Mouse (Mus musculus): ENCODE measurements around the gene Eln. TPM values are rescaled to one million over a fixed set of nuclear protein-coding genes. Genes with fewer than 3 reads are reported as not detected.

The Eln gene
- polyA plus RNA-seq, 1 experiment: 1.9 TPM

DNA sequence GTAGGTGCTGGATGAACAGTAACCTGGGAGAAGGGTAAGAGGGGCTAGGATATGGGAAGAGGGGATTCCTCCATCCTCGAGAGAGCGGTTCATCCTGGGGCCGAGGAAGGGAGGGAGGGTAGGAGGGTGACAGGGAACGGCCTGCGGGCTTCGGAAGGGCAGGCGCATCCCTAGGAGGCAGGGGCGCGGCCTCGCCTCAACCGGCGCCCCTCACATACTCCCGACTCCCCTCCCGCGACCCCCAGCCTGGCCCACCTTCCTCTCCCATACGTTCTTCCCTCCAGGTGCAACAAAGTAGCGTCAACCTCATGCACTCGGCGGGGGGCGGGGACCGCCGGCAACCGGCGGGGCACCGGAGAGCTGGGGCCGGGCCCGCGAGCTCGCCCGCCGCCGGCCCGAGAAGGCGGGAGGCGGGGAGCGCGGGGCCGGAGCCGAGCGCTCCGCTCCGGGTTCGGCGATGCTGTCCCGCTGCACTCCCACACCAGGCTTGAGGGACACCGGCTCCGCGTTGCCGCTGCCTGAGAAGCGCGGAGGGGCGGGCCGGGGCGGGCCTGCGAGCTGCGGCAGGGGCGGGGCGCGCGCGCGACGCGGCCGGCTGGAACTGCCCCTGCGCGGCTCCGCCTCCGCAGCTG lies 58.9 kb downstream of the Eln start, which contains the start of gene Limk1:
Gene Limk1, minus strand, starts transcription at position 513 of the 632 bp plus-strand sequence.
- no peaks in the 10 kb centered on the region for H3K36me3 ChIP-seq (ENCODE audit: control insufficient read depth, insufficient read depth, low read length, poor library complexity, severe bottlenecking)
- no peak for TF ChIP-seq CTCF (IDR thresholded peaks at IDR 0.05; ENCODE audit: low read depth, low read length)
- no peak for TF ChIP-seq POLR2A (IDR thresholded peaks at IDR 0.05; ENCODE audit: insufficient read depth, low read length)
- no peak for TF ChIP-seq EP300 (IDR thresholded peaks at IDR 0.05; ENCODE audit: insufficient read depth, low read depth, low read length)
- no peaks in the 10 kb centered on the region for H3K27me3 ChIP-seq (ENCODE audit: control insufficient read depth, insufficient read depth, low read length, poor library complexity, severe bottlenecking)
- no peak within 1 kb of the TSS for H3K27ac ChIP-seq (ENCODE audit: insufficient read depth, low read length)
- H3K4me1 ChIP-seq (ENCODE audit: control insufficient read depth, insufficient read depth, low read length): no peaks in the 10 kb centered on the region
- no peaks in the 10 kb centered on the region for H3K9me3 ChIP-seq (replicated peaks; ENCODE audit: control insufficient read depth, insufficient read depth, low read length, poor library complexity, severe bottlenecking)
- peak within 1 kb of the TSS; percentile 74 for H3K4me3 ChIP-seq (ENCODE audit: low read depth, low read length)
- peak within 1 kb of the TSS; percentile 69 for H3K9ac ChIP-seq (ENCODE audit: low read depth, poor library complexity, severe bottlenecking)

DNA sequence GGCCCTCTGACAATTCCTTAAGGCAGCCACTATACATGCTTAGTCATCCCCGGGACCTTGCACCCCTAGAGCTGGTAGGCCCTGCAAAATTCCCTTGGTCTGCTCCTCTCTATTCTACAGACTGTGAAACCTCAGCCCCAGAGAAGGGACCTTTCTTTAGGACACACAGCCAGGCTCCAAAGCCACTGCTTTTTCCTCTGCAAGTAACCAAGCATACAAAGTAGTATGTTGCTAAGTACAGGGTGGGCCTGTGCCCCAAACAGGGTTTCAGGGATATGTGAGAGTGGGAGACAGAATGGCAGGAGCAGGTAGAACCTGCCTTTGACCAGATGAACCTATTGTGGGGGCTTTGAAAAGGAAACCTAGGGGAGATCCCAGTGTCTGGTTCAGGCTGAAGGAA lies 59.9 kb downstream of the Eln start:
- Histone ChIP-seq H3K9ac (ENCODE audit: low read depth, poor library complexity, severe bottlenecking) (no peak overlapping the region), H3K4me3 (ENCODE audit: low read depth, low read length) (no peak overlapping the region), H3K27me3 (ENCODE audit: control insufficient read depth, insufficient read depth, low read length, poor library complexity, severe bottlenecking) (no peaks in the 10 kb centered on the region), H3K27ac (ENCODE audit: insufficient read depth, low read length) (no peak overlapping the region), H3K9me3 (replicated peaks; ENCODE audit: control insufficient read depth, insufficient read depth, low read length, poor library complexity, severe bottlenecking) (no peaks in the 10 kb centered on the region), H3K4me1 (ENCODE audit: control insufficient read depth, insufficient read depth, low read length) (no peaks in the 10 kb centered on the region), H3K36me3 (ENCODE audit: control insufficient read depth, insufficient read depth, low read length, poor library complexity, severe bottlenecking) (no peaks in the 10 kb centered on the region)
- TF ChIP-seq POLR2A (IDR thresholded peaks at IDR 0.05; ENCODE audit: insufficient read depth, low read length) (no peak), EP300 (IDR thresholded peaks at IDR 0.05; ENCODE audit: insufficient read depth, low read depth, low read length) (no peak), CTCF (IDR thresholded peaks at IDR 0.05; ENCODE audit: low read depth, low read length) (no peak)

DNA sequence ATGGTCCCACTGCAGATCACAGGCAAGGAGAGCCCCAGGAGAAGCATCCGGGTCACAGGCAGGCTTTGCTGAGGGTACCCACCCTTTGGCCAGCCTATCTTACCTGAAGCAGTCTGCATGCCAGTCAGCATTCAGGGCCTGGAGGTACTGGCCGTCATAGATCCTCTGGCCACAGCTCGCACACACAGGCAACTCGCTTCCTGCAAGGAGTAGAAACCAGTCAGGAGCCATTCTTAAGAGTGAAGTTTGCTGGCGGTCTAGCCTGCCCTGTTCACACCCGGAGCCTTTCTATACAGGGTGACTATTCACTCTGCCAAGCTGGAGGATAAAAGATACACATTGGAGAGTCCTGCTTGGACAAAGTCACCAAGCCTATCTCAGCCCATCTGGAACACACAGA lies 60.6 kb downstream of the Eln start:
- no peak for TF ChIP-seq EP300 (IDR thresholded peaks at IDR 0.05; ENCODE audit: insufficient read depth, low read depth, low read length)
- no peak for TF ChIP-seq POLR2A (IDR thresholded peaks at IDR 0.05; ENCODE audit: insufficient read depth, low read length)
- no peak for TF ChIP-seq CTCF (IDR thresholded peaks at IDR 0.05; ENCODE audit: low read depth, low read length)
- Histone ChIP-seq H3K27ac (ENCODE audit: insufficient read depth, low read length) (no peak overlapping the region), H3K4me3 (ENCODE audit: low read depth, low read length) (no peak overlapping the region), H3K36me3 (ENCODE audit: control insufficient read depth, insufficient read depth, low read length, poor library complexity, severe bottlenecking) (no peaks in the 10 kb centered on the region), H3K9me3 (replicated peaks; ENCODE audit: control insufficient read depth, insufficient read depth, low read length, poor library complexity, severe bottlenecking) (no peaks in the 10 kb centered on the region), H3K4me1 (ENCODE audit: control insufficient read depth, insufficient read depth, low read length) (no peaks in the 10 kb centered on the region), H3K9ac (ENCODE audit: low read depth, poor library complexity, severe bottlenecking) (no peak overlapping the region), H3K27me3 (ENCODE audit: control insufficient read depth, insufficient read depth, low read length, poor library complexity, severe bottlenecking) (no peaks in the 10 kb centered on the region)

DNA sequence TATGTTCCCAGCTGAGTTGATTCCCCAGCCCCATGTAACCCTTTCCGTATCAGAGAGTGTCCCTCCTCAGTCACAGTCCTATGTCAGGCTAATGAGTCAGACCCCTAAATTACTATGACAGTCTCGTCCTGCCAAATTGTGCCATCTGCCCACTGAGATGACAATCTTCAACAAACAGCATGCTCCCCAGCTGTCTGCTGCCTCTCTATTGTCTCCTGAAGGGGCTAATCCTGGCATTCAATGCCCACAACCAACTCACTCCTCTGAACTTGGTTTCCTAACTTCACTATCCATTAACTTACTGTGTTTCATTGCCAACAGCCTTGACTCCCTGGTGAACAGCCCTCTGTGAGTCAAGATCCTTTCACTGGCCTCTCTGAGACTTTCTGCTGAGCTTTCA lies 62.7 kb downstream of the Eln start:
- Histone ChIP-seq H3K4me1 (ENCODE audit: control insufficient read depth, insufficient read depth, low read length) (no peaks in the 10 kb centered on the region), H3K4me3 (ENCODE audit: low read depth, low read length) (no peak overlapping the region), H3K27me3 (ENCODE audit: control insufficient read depth, insufficient read depth, low read length, poor library complexity, severe bottlenecking) (no peaks in the 10 kb centered on the region), H3K9ac (ENCODE audit: low read depth, poor library complexity, severe bottlenecking) (no peak overlapping the region), H3K36me3 (ENCODE audit: control insufficient read depth, insufficient read depth, low read length, poor library complexity, severe bottlenecking) (no peaks in the 10 kb centered on the region), H3K9me3 (replicated peaks; ENCODE audit: control insufficient read depth, insufficient read depth, low read length, poor library complexity, severe bottlenecking) (no peaks in the 10 kb centered on the region), H3K27ac (ENCODE audit: insufficient read depth, low read length) (no peak overlapping the region)
- TF ChIP-seq EP300 (IDR thresholded peaks at IDR 0.05; ENCODE audit: insufficient read depth, low read depth, low read length) (no peak), CTCF (IDR thresholded peaks at IDR 0.05; ENCODE audit: low read depth, low read length) (no peak), POLR2A (IDR thresholded peaks at IDR 0.05; ENCODE audit: insufficient read depth, low read length) (no peak)

DNA sequence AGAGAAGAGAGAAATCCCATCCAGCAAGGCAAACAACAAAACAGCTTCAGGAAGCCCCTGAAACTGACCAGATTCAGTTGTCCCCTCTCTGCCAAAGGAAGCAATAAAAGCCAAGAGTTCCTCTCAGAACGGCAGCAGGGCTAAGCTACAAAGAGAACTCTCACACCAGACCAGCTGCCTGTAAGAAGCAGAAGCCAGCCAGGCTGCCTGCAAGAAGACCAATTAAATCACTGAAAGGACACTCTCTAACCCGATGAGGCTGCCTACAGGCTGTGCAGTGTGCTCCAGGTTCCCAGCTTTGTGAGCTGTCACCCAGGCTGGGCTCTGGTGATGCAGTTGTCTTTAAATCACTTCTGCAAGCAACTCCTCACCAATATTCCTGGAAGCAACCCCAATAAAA lies 63.3 kb downstream of the Eln start:
- no peaks in the 10 kb centered on the region for H3K9me3 ChIP-seq (replicated peaks; ENCODE audit: control insufficient read depth, insufficient read depth, low read length, poor library complexity, severe bottlenecking)
- H3K27me3 ChIP-seq (ENCODE audit: control insufficient read depth, insufficient read depth, low read length, poor library complexity, severe bottlenecking): no peaks in the 10 kb centered on the region
- no peak for TF ChIP-seq POLR2A (IDR thresholded peaks at IDR 0.05; ENCODE audit: insufficient read depth, low read length)
- TF ChIP-seq EP300 (IDR thresholded peaks at IDR 0.05; ENCODE audit: insufficient read depth, low read depth, low read length): no peak
- no peak for TF ChIP-seq CTCF (IDR thresholded peaks at IDR 0.05; ENCODE audit: low read depth, low read length)
- no peak overlapping the region for H3K4me3 ChIP-seq (ENCODE audit: low read depth, low read length)
- H3K9ac ChIP-seq (ENCODE audit: low read depth, poor library complexity, severe bottlenecking): no peak overlapping the region
- H3K36me3 ChIP-seq (ENCODE audit: control insufficient read depth, insufficient read depth, low read length, poor library complexity, severe bottlenecking): no peaks in the 10 kb centered on the region
- no peaks in the 10 kb centered on the region for H3K4me1 ChIP-seq (ENCODE audit: control insufficient read depth, insufficient read depth, low read length)
- H3K27ac ChIP-seq (ENCODE audit: insufficient read depth, low read length): no peak overlapping the region

DNA sequence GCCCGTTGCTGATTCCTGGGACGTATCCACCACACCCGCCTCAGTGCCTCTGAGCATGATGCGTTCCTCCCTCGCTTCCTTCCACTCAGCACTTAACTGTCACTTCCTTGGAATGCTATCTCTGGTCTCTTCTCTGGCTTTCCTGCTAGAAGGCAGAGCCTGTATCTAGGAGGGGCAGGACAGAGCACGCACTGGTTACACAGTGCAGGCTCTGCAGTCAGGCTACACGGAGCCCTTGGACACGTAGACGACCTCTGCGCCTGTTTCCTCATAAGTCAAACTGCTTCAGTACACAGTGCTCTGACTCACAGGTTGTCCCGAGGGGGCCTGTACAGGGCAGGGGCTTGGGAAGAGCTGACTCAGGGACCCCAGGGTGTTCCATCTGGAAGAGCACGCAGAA lies 66.9 kb downstream of the Eln start:
- TF ChIP-seq POLR2A (IDR thresholded peaks at IDR 0.05; ENCODE audit: insufficient read depth, low read length) (no peak), EP300 (IDR thresholded peaks at IDR 0.05; ENCODE audit: insufficient read depth, low read depth, low read length) (no peak), CTCF (IDR thresholded peaks at IDR 0.05; ENCODE audit: low read depth, low read length) (no peak)
- Histone ChIP-seq H3K27ac (ENCODE audit: insufficient read depth, low read length) (no peak overlapping the region), H3K9ac (ENCODE audit: low read depth, poor library complexity, severe bottlenecking) (no peak overlapping the region), H3K4me1 (ENCODE audit: control insufficient read depth, insufficient read depth, low read length) (peaks cover 4% of the 10 kb centered on the region), H3K4me3 (ENCODE audit: low read depth, low read length) (no peak overlapping the region), H3K9me3 (replicated peaks; ENCODE audit: control insufficient read depth, insufficient read depth, low read length, poor library complexity, severe bottlenecking) (no peaks in the 10 kb centered on the region), H3K27me3 (ENCODE audit: control insufficient read depth, insufficient read depth, low read length, poor library complexity, severe bottlenecking) (no peaks in the 10 kb centered on the region), H3K36me3 (ENCODE audit: control insufficient read depth, insufficient read depth, low read length, poor library complexity, severe bottlenecking) (no peaks in the 10 kb centered on the region)

Data from ES-Bruce4 (cell line).